Mouse (Mus musculus): ENCODE measurements at regions not wholly inside any gene's neighbourhood (a gene's known extent, or its start where the extent isn't known, plus 50 kb on each side); places are given as distances from the start of the nearest gene placed in this dataset.

DNA sequence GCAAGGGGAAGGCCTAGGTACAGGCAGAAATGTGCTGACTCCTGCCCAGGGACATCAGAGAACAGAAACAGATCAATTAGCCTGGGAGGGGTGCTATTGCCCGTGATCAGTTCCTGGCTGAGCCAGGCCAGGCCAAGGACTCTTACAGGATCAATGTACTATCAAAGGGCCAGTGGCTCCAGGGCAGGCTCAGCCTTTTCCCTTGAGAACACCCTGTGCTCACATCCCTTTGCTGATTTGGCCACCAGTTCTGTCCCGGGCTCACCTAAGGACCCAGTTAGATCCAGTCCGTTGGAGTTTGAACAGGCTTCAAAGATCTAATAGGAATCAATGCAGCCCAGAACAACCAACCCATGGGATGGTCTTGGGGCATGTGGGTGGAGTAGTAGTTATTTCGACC is 55.1 kb upstream of the Bcl6 start:
- DNase-seq = no peak

DNA sequence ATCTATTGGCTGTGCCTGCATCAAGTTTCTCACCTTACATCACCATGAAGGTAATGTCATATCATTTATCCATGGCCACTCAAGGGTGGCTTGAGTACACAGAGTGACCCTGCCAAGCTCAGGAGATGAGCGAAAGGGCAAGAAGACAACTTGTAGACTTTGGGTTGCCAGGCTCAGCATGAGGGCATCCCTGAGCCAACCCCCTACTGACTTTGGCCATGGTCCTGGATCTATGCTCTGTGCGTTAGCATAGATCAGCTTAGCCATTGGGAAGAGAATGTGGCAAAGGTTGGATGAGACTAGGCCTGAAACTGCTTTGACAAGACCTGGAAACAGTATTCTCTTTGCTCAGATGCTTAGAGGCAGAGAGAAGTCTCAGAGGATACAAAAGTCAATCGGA is 54.3 kb upstream of the Bcl6 start:
- no peak for DNase-seq

DNA sequence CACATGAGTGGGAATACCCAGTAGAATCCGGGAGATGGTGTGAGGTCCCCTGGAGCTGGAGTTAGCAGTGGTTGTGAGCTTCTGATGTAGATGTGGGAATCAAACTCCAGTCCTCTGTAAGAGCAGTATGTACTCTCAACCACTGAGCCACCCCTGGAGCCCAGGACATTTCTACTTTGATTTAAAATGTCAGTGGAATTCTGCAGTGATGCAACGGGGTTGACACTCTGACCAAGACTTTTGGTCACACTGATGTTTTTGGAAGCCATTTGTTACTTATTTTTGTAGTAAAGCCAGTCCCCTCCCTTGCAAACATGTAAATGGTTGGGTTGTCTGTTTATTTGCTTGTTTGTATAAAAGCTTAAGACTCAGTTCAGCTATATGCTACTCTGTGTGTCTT is 53.6 kb upstream of the Bcl6 start:
- no peak for DNase-seq

DNA sequence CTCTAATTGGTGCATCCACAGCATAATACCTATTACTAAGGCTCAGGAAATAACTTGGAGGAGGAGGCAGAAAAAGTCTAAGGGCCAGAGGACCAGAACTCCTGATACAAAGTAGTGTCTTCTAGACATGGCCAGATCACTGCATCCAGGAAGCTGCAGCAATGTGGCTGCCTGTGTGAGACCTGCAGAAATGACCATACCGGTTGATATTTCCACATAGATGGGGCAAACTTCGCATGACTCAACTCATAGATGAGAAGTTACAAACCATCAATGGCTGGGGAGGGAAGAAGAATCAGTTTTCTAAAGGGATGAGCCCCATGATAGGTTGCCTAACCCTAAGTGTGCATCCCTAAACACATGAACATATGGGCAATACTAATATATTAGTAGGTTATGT is 52.8 kb upstream of the Bcl6 start:
- DNase-seq = no peak

DNA sequence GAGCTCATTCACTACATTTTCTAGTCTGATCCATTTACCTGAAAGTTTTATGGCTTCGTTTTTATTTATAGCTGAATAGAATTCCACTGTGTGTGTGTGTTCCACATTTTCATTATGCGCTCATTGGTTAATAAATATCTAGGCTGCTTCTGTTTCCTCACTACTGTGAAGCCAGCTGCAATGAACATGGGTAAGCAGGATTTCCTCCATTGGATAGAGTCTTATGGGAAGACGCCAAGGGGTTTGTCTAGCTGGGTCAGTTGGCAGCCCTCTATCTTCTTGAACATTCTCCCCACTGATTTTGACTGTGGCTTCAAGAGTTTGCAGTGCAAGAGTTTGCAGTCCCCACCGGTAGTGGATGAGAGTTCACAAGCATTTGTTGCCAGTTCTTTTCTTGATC is 51.1 kb upstream of the Bcl6 start:
- no peak for DNase-seq

Data from B cell, adult 2 months (primary cell).